ENCODE assay signal across 9 mouse cellular contexts in genomic region chr5:97697581-97698134, GRCm38 (mm10).
DNase-seq lines count a peak whose midpoint lies in the region; ATAC-seq lines count a peak whose summit lies in the region.
"Had no signal": no experiment of that assay in that cellular context is flagged by ENCODE, and none has a peak within 500 bp of the region (broad histone marks: within the 10 kb centered on the region; RNA-seq: fewer than 3 reads in every experiment).

No protein-coding gene starts in this region.

- WGBS in midbrain, embryonic 16.5 days, result 46% methylated on average over 8 of the region's 8 CpGs
- 72% methylated on average over 8 of the region's 8 CpGs for WGBS in midbrain, embryonic 10.5 days

- no peaks in the 10 kb centered on the region for H3K36me3 ChIP-seq in midbrain, embryonic 16.5 days (ENCODE audit: control insufficient read depth, insufficient read depth, low read length)
- no peaks in the 10 kb centered on the region for H3K36me3 ChIP-seq in midbrain, embryonic 10.5 days
- H3K36me3 ChIP-seq: heart, embryonic 13.5 days had no signal

- no peaks in the 10 kb centered on the region for H3K27me3 ChIP-seq in midbrain, embryonic 16.5 days (ENCODE audit: control insufficient read depth, insufficient read depth, low read depth, low read length)
- no peaks in the 10 kb centered on the region for H3K27me3 ChIP-seq in midbrain, embryonic 10.5 days (ENCODE audit: low read depth, poor library complexity, severe bottlenecking)
- H3K27me3 ChIP-seq: heart, embryonic 13.5 days had no signal

- no peak overlapping the region for H3K4me2 ChIP-seq in midbrain, embryonic 16.5 days (ENCODE audit: low read length)
- H3K4me2 ChIP-seq: heart, embryonic 13.5 days had no signal

- H3K4me1 ChIP-seq in midbrain, embryonic 16.5 days (ENCODE audit: control insufficient read depth, insufficient read depth, low read length), result no peaks in the 10 kb centered on the region
- no peaks in the 10 kb centered on the region for H3K4me1 ChIP-seq in midbrain, embryonic 10.5 days

- H3K4me3 ChIP-seq in midbrain, embryonic 16.5 days (ENCODE audit: low read depth, low read length), result no peak overlapping the region
- H3K4me3 ChIP-seq in midbrain, embryonic 10.5 days, result no peak overlapping the region
- H3K4me3 ChIP-seq: heart, embryonic 13.5 days had no signal

- no peaks in the 10 kb centered on the region for H3K9me3 ChIP-seq in midbrain, embryonic 16.5 days (replicated peaks; ENCODE audit: control insufficient read depth, low read length, poor library complexity, severe bottlenecking)
- no peaks in the 10 kb centered on the region for H3K9me3 ChIP-seq in midbrain, embryonic 10.5 days (replicated peaks)
- H3K9me3 ChIP-seq: heart, embryonic 13.5 days had no signal

- no peak overlapping the region for H3K9ac ChIP-seq in midbrain, embryonic 16.5 days (ENCODE audit: low read depth, low read length)
- H3K9ac ChIP-seq: heart, embryonic 13.5 days had no signal

- peak; percentile 23 for DNase-seq in adrenal gland, adult 2 months
- no peak for DNase-seq in adrenal gland, postnatal 4 days (ENCODE audit: low spot score in 2 of 2)
- no peak for DNase-seq in midbrain, embryonic 10.5 days (ENCODE audit: low spot score)
- DNase-seq in gastrocnemius, postnatal 25 days, result peak; percentile 84
- peak; percentile 51 to 55 for DNase-seq in lung, adult 18-20 months
- DNase-seq in B cell, adult 2 months, result no peak
- DNase-seq in frontal cortex, postnatal 36 days (ENCODE audit: low spot score in 2 of 2), result no peak

- no peak overlapping the region for H3K27ac ChIP-seq in midbrain, embryonic 16.5 days (ENCODE audit: low read length)
- H3K27ac ChIP-seq in midbrain, embryonic 10.5 days (replicated peaks), result no peak overlapping the region
- H3K27ac ChIP-seq: heart, embryonic 13.5 days had no signal

- ATAC-seq in midbrain, embryonic 16.5 days, result 0 out of 2 replicates have a peak, but pooled peaks have one; percentile 54

Comparison
In these comparisons a context has a peak if more than half of its experiments do, and no peak if none do; other contexts are left out.
1. DNase-seq: peak in adrenal gland, adult 2 months (single experiment), gastrocnemius, postnatal 25 days (single experiment) and lung, adult 18-20 months (2 of 2); none in adrenal gland, postnatal 4 days (0 of 2), midbrain, embryonic 10.5 days (single experiment), B cell, adult 2 months (0 of 2) and frontal cortex, postnatal 36 days (0 of 2).